Mouse (Mus musculus): ENCODE measurements around the gene Rap1gap. TPM values are rescaled to one million over a fixed set of nuclear protein-coding genes. Genes with fewer than 3 reads are reported as not detected.

Rap1gap gene
- polyA plus RNA-seq, 1 experiment from 2014 or later, result 4.2 TPM

DNA sequence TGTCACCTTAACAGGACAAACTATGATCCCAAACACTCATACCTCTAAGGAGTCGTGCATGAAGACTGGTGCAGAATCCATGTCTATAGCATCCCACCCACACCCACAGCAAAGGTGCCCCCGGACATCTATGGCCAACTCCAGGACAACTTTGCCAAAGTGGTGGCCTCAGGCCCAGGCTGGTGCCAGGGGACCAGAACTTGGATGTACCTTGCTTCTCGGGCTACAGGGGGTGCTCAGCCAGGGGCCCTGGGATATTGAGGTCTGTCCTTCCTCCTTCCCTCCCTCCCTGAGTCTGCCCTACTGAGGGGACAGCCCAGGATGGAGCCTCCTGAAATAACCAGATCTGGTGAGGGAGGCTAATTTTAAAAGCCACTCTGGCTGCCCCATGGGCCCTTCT is 67.8 kb downstream of the Rap1gap start:
- H3K9me3 ChIP-seq (replicated peaks), result no peaks in the 10 kb centered on the region
- 79% methylated on average over 3 of the region's 3 CpGs for whole genome bisulfite sequencing
- no peak overlapping the region for H3K27ac ChIP-seq
- peaks cover 30% of the 10 kb centered on the region for H3K4me1 ChIP-seq
- H3K27me3 ChIP-seq (ENCODE audit: low read depth, poor library complexity, severe bottlenecking), result peaks cover 47% of the 10 kb centered on the region
- no peak for DNase-seq (ENCODE audit: low spot score)
- no peaks in the 10 kb centered on the region for H3K36me3 ChIP-seq
- no peak overlapping the region for H3K4me3 ChIP-seq

GRCm38 (mm10) chr4:137732962-137733361 is 68.4 kb downstream of the Rap1gap start:
- H3K36me3 ChIP-seq, result no peaks in the 10 kb centered on the region
- no peak for DNase-seq (ENCODE audit: low spot score)
- no peak overlapping the region for H3K4me3 ChIP-seq
- WGBS, result 73% methylated on average over 3 of the region's 3 CpGs
- peaks cover 41% of the 10 kb centered on the region for H3K27me3 ChIP-seq (ENCODE audit: low read depth, poor library complexity, severe bottlenecking)
- no peak overlapping the region for H3K27ac ChIP-seq
- H3K9me3 ChIP-seq (replicated peaks), result no peaks in the 10 kb centered on the region
- peaks cover 26% of the 10 kb centered on the region for H3K4me1 ChIP-seq

- H3K27ac ChIP-seq, result no peak overlapping the region
- no peaks in the 10 kb centered on the region for H3K9me3 ChIP-seq (replicated peaks)
- WGBS, result 64% methylated on average over 5 of the region's 5 CpGs
- no peak for DNase-seq (ENCODE audit: low spot score)
- peaks cover 36% of the 10 kb centered on the region for H3K27me3 ChIP-seq (ENCODE audit: low read depth, poor library complexity, severe bottlenecking)
- peaks cover 24% of the 10 kb centered on the region for H3K4me1 ChIP-seq
- no peak overlapping the region for H3K4me3 ChIP-seq
- no peaks in the 10 kb centered on the region for H3K36me3 ChIP-seq
Observed at GRCm38 (mm10) chr4:137733459-137733858, 68.9 kb downstream of the Rap1gap start.

GRCm38 (mm10) chr4:137736220-137736701 is 71.7 kb downstream of the Rap1gap start:
- Histone ChIP-seq H3K36me3 (no peaks in the 10 kb centered on the region), H3K27ac (peak overlapping the region; percentile 16), H3K27me3 (ENCODE audit: low read depth, poor library complexity, severe bottlenecking) (peaks cover 11% of the 10 kb centered on the region; the same call in 1 of the 2 replicates), H3K4me1 (peaks cover 23% of the 10 kb centered on the region), H3K9me3 (replicated peaks) (no peaks in the 10 kb centered on the region), H3K4me3 (no peak overlapping the region)
- DNase-seq (ENCODE audit: low spot score), result no peak
- WGBS, result 57% methylated on average over 11 of the region's 11 CpGs

DNA sequence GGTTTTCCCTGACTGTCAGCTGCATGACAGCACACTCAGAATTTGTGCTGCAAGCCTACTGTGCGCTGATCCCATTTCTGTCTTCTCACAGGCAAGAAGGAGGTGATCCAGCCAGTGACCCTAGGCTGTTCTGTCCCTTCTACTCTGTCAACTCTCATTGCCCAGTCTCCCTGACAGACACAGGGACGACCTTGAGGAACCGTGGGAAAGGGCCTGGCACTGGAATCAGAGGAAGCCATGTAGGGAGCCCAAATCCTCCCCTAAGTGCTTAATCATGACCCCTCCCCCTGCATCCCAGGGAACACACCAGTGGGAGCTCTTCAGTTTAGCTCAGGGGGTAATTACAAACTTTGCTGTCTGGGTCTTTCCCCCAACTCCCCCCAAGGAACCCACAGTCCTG is 73.2 kb downstream of the Rap1gap start:
- Histone ChIP-seq H3K4me1 (peaks cover 23% of the 10 kb centered on the region), H3K27me3 (ENCODE audit: low read depth, poor library complexity, severe bottlenecking) (no peaks in the 10 kb centered on the region), H3K36me3 (no peaks in the 10 kb centered on the region), H3K9me3 (replicated peaks) (no peaks in the 10 kb centered on the region), H3K27ac (no peak overlapping the region), H3K4me3 (no peak overlapping the region)
- WGBS, result 65% methylated on average over 3 of the region's 3 CpGs
- DNase-seq (ENCODE audit: low spot score), result no peak

- WGBS, result 51% methylated on average over 9 of the region's 9 CpGs
- Histone ChIP-seq H3K36me3 (no peaks in the 10 kb centered on the region), H3K27ac (0 out of 2 replicates have a peak overlapping the region, but pooled peaks have one; percentile 25), H3K9me3 (replicated peaks) (no peaks in the 10 kb centered on the region), H3K4me1 (peaks cover 23% of the 10 kb centered on the region), H3K27me3 (ENCODE audit: low read depth, poor library complexity, severe bottlenecking) (no peaks in the 10 kb centered on the region), H3K4me3 (peak overlapping the region; percentile 27; the same call in 1 of the 2 replicates)
- no peak for DNase-seq (ENCODE audit: low spot score)
Observed at GRCm38 (mm10) chr4:137739151-137739923, 74.8 kb downstream of the Rap1gap start.

GRCm38 (mm10) chr4:137740350-137740749 is 75.8 kb downstream of the Rap1gap start:
- Histone ChIP-seq H3K4me3 (no peak overlapping the region), H3K36me3 (no peaks in the 10 kb centered on the region), H3K4me1 (peaks cover 23% of the 10 kb centered on the region), H3K27ac (no peak overlapping the region), H3K27me3 (ENCODE audit: low read depth, poor library complexity, severe bottlenecking) (no peaks in the 10 kb centered on the region), H3K9me3 (replicated peaks) (no peaks in the 10 kb centered on the region)
- 90% methylated on average over 7 of the region's 7 CpGs for WGBS
- no peak for DNase-seq (ENCODE audit: low spot score)

DNA sequence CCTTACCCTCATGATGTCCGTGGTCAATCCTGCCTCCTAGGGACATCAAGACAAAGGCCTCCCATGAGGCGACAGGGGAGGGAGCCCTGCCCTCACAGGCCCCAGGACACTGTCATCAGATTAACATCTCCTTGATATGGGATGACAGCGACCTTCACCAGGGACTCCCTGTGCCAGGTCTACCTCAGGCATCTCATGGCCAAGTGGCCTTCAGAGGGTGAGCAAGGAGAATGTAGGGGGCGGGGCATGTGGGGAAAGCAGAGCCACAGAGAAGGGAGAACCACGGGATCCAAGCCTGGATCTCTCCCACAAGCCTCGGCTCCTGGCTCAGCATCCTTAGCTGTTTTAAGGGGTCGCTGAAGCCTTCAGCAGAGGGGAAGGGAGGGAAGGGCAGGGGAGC is 79.3 kb downstream of the Rap1gap start:
- Histone ChIP-seq H3K9me3 (replicated peaks) (no peaks in the 10 kb centered on the region), H3K27me3 (ENCODE audit: low read depth, poor library complexity, severe bottlenecking) (no peaks in the 10 kb centered on the region), H3K27ac (no peak overlapping the region), H3K36me3 (no peaks in the 10 kb centered on the region), H3K4me1 (peaks cover 11% of the 10 kb centered on the region), H3K4me3 (no peak overlapping the region)
- DNase-seq (ENCODE audit: low spot score), result no peak
- 73% methylated on average over 7 of the region's 7 CpGs for WGBS

DNA sequence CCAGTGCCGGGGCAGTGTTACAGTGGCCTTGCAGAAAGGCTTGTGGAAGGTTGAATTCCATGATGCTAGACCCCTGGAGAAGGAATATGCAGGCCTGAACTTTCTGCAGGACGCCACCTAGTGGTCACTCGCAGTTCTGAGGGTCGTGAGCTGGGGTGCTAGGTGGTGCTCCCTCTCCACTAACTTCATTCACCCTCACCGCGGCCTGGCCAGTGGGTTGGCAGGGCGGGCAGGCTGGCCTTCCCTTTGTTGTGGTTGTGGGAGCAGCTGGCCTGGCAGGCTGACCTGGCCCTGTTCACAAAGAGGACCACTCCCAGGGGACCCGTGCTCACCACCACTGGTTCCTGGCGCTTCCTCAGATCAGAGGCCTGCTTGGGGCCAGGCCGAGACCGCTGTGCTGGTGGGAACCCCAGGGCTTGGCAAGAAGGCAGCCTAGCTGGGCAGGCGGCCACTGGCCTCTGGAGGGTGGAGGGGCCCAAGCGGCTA is 80.0 kb downstream of the Rap1gap start:
- no peaks in the 10 kb centered on the region for H3K36me3 ChIP-seq
- DNase-seq (ENCODE audit: low spot score), result no peak
- no peaks in the 10 kb centered on the region for H3K27me3 ChIP-seq (ENCODE audit: low read depth, poor library complexity, severe bottlenecking)
- H3K4me3 ChIP-seq, result no peak overlapping the region
- H3K27ac ChIP-seq, result 0 out of 2 replicates have a peak overlapping the region, but pooled peaks have one; percentile 38
- 68% methylated on average over 13 of the region's 13 CpGs for WGBS
- peaks cover 8% of the 10 kb centered on the region for H3K4me1 ChIP-seq
- no peaks in the 10 kb centered on the region for H3K9me3 ChIP-seq (replicated peaks)

GRCm38 (mm10) chr4:137747091-137747490 is 82.6 kb downstream of the Rap1gap start:
- Histone ChIP-seq H3K27ac (no peak overlapping the region), H3K4me3 (no peak overlapping the region), H3K27me3 (ENCODE audit: low read depth, poor library complexity, severe bottlenecking) (no peaks in the 10 kb centered on the region), H3K36me3 (no peaks in the 10 kb centered on the region), H3K4me1 (peaks cover 18% of the 10 kb centered on the region), H3K9me3 (replicated peaks) (no peaks in the 10 kb centered on the region)
- WGBS, result 88% methylated on average over 9 of the region's 9 CpGs
- DNase-seq (ENCODE audit: low spot score), result no peak

DNA sequence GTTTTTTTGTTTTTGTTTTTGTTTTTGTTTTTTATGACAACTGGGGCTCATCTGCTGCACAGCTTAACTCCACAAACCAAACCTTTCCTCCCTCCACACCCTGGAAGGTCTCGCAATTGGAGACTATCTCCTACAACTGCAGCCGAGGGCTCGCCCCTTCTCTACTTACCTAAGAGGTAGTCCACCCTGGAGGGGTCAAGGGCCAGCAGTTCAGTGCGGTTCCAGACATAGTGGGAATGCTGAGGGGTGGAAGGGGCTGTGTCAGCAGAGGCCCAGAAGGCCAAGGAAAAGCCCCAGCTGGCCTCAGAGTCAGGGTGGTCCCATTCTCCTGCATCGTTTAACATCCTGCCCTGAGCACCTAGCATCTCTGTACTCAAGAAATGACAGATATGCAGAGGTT is 83.1 kb downstream of the Rap1gap start:
- H3K27ac ChIP-seq, result no peak overlapping the region
- H3K9me3 ChIP-seq (replicated peaks), result no peaks in the 10 kb centered on the region
- H3K4me1 ChIP-seq, result peaks cover 23% of the 10 kb centered on the region
- 78% methylated on average over 5 of the region's 5 CpGs for WGBS
- H3K4me3 ChIP-seq, result no peak overlapping the region
- no peaks in the 10 kb centered on the region for H3K27me3 ChIP-seq (ENCODE audit: low read depth, poor library complexity, severe bottlenecking)
- no peak for DNase-seq (ENCODE audit: low spot score)
- no peaks in the 10 kb centered on the region for H3K36me3 ChIP-seq

DNA sequence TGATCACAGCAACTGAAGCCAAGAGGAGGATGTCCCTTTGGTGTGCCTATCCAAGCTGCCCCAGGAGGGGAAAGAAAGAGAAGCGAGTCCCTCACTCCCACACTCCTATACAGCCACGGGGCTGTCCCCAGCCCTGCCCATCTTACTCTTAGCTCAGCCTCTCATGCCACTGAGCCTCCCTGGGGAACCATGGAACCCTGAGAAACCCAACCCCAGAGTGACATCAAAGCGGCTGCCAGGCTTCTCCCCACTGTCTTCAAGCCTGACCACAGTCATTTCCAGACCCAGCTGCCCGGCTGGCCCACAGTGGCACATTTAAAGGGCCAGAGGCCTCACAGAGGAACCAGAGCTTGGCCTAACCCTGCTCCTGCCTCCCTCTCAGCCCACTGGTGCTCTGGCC is 84.2 kb downstream of the Rap1gap start:
- WGBS, result 65% methylated on average over 4 of the region's 4 CpGs
- no peaks in the 10 kb centered on the region for H3K9me3 ChIP-seq (replicated peaks)
- H3K27me3 ChIP-seq (ENCODE audit: low read depth, poor library complexity, severe bottlenecking), result no peaks in the 10 kb centered on the region
- peaks cover 25% of the 10 kb centered on the region for H3K4me1 ChIP-seq
- no peaks in the 10 kb centered on the region for H3K36me3 ChIP-seq
- H3K4me3 ChIP-seq, result no peak overlapping the region
- no peak for DNase-seq (ENCODE audit: low spot score)
- no peak overlapping the region for H3K27ac ChIP-seq

- Histone ChIP-seq H3K9me3 (replicated peaks) (no peaks in the 10 kb centered on the region), H3K27ac (no peak overlapping the region), H3K4me3 (no peak overlapping the region), H3K36me3 (no peaks in the 10 kb centered on the region), H3K4me1 (peaks cover 25% of the 10 kb centered on the region), H3K27me3 (ENCODE audit: low read depth, poor library complexity, severe bottlenecking) (no peaks in the 10 kb centered on the region)
- DNase-seq (ENCODE audit: low spot score), result no peak
- WGBS, result 88% methylated on average over 9 of the region's 9 CpGs
Observed at GRCm38 (mm10) chr4:137749680-137750079, 85.2 kb downstream of the Rap1gap start.
